Mouse (Mus musculus): ENCODE measurements around the gene Nrsn2.

DNA sequence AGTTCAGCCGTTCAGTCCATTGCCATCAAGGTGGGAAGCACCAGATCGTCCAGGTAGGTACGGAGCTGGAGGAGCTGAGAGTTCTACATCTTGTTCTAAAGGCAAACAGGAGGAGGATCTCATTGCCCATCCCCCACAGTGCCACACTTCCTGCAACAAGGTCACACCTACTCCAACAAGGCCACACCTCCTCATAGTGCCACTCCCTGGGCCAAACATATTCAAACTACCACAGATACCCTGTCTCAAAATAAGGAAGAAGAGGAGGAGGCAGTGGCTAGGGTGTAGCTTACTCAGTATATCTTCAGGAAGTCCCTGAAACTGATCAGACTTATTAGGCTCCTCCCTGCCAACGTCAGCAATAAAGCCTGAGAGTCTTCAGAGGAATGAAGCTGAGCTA is 7.8 kb upstream of the Nrsn2 start:
- TF ChIP-seq POLR2A (IDR thresholded peaks at IDR 0.05; ENCODE audit: low read depth, low read length): no peak
- TF ChIP-seq EP300 (IDR thresholded peaks at IDR 0.05; ENCODE audit: low read length): no peak
- no peak for TF ChIP-seq JUN (IDR thresholded peaks at IDR 0.05; ENCODE audit: insufficient read depth, low read depth, low read length)
- no peak for TF ChIP-seq CTCF (conservative IDR thresholded peaks at IDR 0.05 in 1 of 2, IDR thresholded peaks at IDR 0.05 in 1 of 2; ENCODE audit: low read depth in 2 of 2, low read length in 2 of 2)
- TF ChIP-seq USF1 (IDR thresholded peaks at IDR 0.05; ENCODE audit: low read depth, low read length): no peak
- no peak for TF ChIP-seq CHD2 (IDR thresholded peaks at IDR 0.05; ENCODE audit: low read length)
- TF ChIP-seq ZNF384 (IDR thresholded peaks at IDR 0.05; ENCODE audit: low read depth, low read length): no peak
- TF ChIP-seq ZMIZ1 (IDR thresholded peaks at IDR 0.05; ENCODE audit: low read depth, low read length): no peak
- no peak for TF ChIP-seq MAX (IDR thresholded peaks at IDR 0.05; ENCODE audit: low read length)
- no peak for TF ChIP-seq NELFE (IDR thresholded peaks at IDR 0.05; ENCODE audit: low read depth, low read length)
- no peak for TF ChIP-seq JUND (conservative IDR thresholded peaks at IDR 0.05; ENCODE audit: low read depth, low read length)
- no peak for TF ChIP-seq HCFC1 (IDR thresholded peaks at IDR 0.05; ENCODE audit: low read depth, low read length)
- TF ChIP-seq POLR2AphosphoS2 (IDR thresholded peaks at IDR 0.05; ENCODE audit: low read depth, low read length): no peak
